Mouse (Mus musculus): ENCODE measurements around the gene Adcy9. TPM values are rescaled to one million over a fixed set of nuclear protein-coding genes. Genes with fewer than 3 reads are reported as not detected.
"Not testable (repeated sequence)": the region's sequence is repeated elsewhere in the genome, so short reads cannot be mapped to it uniquely, and the experiment has no call there.

The Adcy9 gene
- polyA plus RNA-seq, 1 experiment from 2014 or later, result 1.7 TPM

- WGBS, result 87% methylated on average over 2 of the region's 2 CpGs
- Histone ChIP-seq H3K4me1 (peaks cover 13% of the 10 kb centered on the region), H3K27ac (no peak overlapping the region), H3K4me2 (no peak overlapping the region), H3K9me3 (no peaks in the 10 kb centered on the region), H3K27me3 (replicated peaks) (no peaks in the 10 kb centered on the region), H3K9ac (no peak overlapping the region), H3K36me3 (no peaks in the 10 kb centered on the region), H3K4me3 (replicated peaks) (no peak overlapping the region)
- no peak for ATAC-seq (ENCODE audit: insufficient read depth, low FRiP score, low read depth)
These were observed 144.1 kb downstream of the Adcy9 start for GRCm38 (mm10) chr16:4276151-4276550.

GRCm38 (mm10) chr16:4273702-4274476, 146.4 kb downstream of the Adcy9 start:
- H3K4me1 ChIP-seq, result peaks cover 15% of the 10 kb centered on the region
- peak overlapping the region; percentile 84 for H3K27ac ChIP-seq
- no peak overlapping the region; the same call in 1 of the 2 replicates for H3K4me2 ChIP-seq
- no peak overlapping the region for H3K9ac ChIP-seq
- peak; percentile 72 for ATAC-seq (ENCODE audit: insufficient read depth, low FRiP score, low read depth)
- 34% methylated on average over 12 of the region's 12 CpGs for WGBS
- H3K4me3 ChIP-seq (replicated peaks), result no peak overlapping the region
- H3K36me3 ChIP-seq, result no peaks in the 10 kb centered on the region
- H3K27me3 ChIP-seq (replicated peaks), result no peaks in the 10 kb centered on the region
- H3K9me3 ChIP-seq, result no peaks in the 10 kb centered on the region

GRCm38 (mm10) chr16:4272254-4272653, 148.0 kb downstream of the Adcy9 start:
- H3K27ac ChIP-seq, result no peak overlapping the region
- H3K4me3 ChIP-seq (replicated peaks), result no peak overlapping the region
- H3K27me3 ChIP-seq (replicated peaks), result no peaks in the 10 kb centered on the region
- no peaks in the 10 kb centered on the region for H3K36me3 ChIP-seq
- 78% methylated on average over 3 of the region's 3 CpGs for WGBS
- ATAC-seq (ENCODE audit: insufficient read depth, low FRiP score, low read depth), result no peak
- no peak overlapping the region for H3K4me2 ChIP-seq
- H3K9me3 ChIP-seq, result no peaks in the 10 kb centered on the region
- H3K4me1 ChIP-seq, result peaks cover 22% of the 10 kb centered on the region
- no peak overlapping the region for H3K9ac ChIP-seq

GRCm38 (mm10) chr16:4270911-4271310, 149.4 kb downstream of the Adcy9 start:
- H3K9me3 ChIP-seq, result no peaks in the 10 kb centered on the region
- H3K4me3 ChIP-seq (replicated peaks), result no peak overlapping the region
- H3K9ac ChIP-seq, result no peak overlapping the region
- ATAC-seq (ENCODE audit: insufficient read depth, low FRiP score, low read depth), result peak; percentile 77
- H3K27me3 ChIP-seq (replicated peaks), result no peaks in the 10 kb centered on the region
- peaks cover 23% of the 10 kb centered on the region for H3K4me1 ChIP-seq
- H3K36me3 ChIP-seq, result no peaks in the 10 kb centered on the region
- no peak overlapping the region for H3K4me2 ChIP-seq
- H3K27ac ChIP-seq, result peak overlapping the region; percentile 79
- WGBS, result 18% methylated on average over 1 of the region's 1 CpGs

GRCm38 (mm10) chr16:4267857-4268666, 152.2 kb downstream of the Adcy9 start:
- H3K9ac ChIP-seq, result peak overlapping the region; percentile 19; the same call in 1 of the 2 replicates
- ATAC-seq (ENCODE audit: insufficient read depth, low FRiP score, low read depth), result peak; percentile 72
- WGBS, result 8% methylated on average over 40 of the region's 40 CpGs
- H3K4me3 ChIP-seq (replicated peaks), result peak overlapping the region; percentile 43
- H3K36me3 ChIP-seq, result no peaks in the 10 kb centered on the region
- H3K4me2 ChIP-seq, result peak overlapping the region; percentile 83
- peaks cover 17% of the 10 kb centered on the region for H3K4me1 ChIP-seq
- no peak overlapping the region for H3K27ac ChIP-seq
- H3K27me3 ChIP-seq (replicated peaks), result no peaks in the 10 kb centered on the region
- H3K9me3 ChIP-seq, result no peaks in the 10 kb centered on the region

GRCm38 (mm10) chr16:4267453-4267852, 152.8 kb downstream of the Adcy9 start:
- no peaks in the 10 kb centered on the region for H3K9me3 ChIP-seq
- H3K36me3 ChIP-seq, result no peaks in the 10 kb centered on the region
- H3K9ac ChIP-seq, result peak overlapping the region; percentile 19; the same call in 1 of the 2 replicates
- no peak overlapping the region for H3K27ac ChIP-seq
- H3K4me3 ChIP-seq (replicated peaks), result peak overlapping the region; percentile 43
- 55% methylated on average over 9 of the region's 9 CpGs for WGBS
- H3K4me2 ChIP-seq, result peak overlapping the region; percentile 83
- peaks cover 13% of the 10 kb centered on the region for H3K4me1 ChIP-seq
- H3K27me3 ChIP-seq (replicated peaks), result no peaks in the 10 kb centered on the region
- ATAC-seq (ENCODE audit: insufficient read depth, low FRiP score, low read depth), result no peak; the same call in 1 of the 2 replicates

- H3K4me2 ChIP-seq, result no peak overlapping the region
- H3K27me3 ChIP-seq (replicated peaks), result no peaks in the 10 kb centered on the region
- no peaks in the 10 kb centered on the region for H3K9me3 ChIP-seq
- no peak overlapping the region for H3K4me3 ChIP-seq (replicated peaks)
- H3K4me1 ChIP-seq, result peaks cover 7% of the 10 kb centered on the region; the same call in 1 of the 2 replicates
- no peak overlapping the region for H3K9ac ChIP-seq
- ATAC-seq (ENCODE audit: insufficient read depth, low FRiP score, low read depth), result no peak
- WGBS, result 52% methylated on average over 5 of the region's 5 CpGs
- no peak overlapping the region for H3K27ac ChIP-seq
- H3K36me3 ChIP-seq, result no peaks in the 10 kb centered on the region
These were observed 154.9 kb downstream of the Adcy9 start for GRCm38 (mm10) chr16:4265351-4265750.

GRCm38 (mm10) chr16:4263486-4263885, 156.8 kb downstream of the Adcy9 start:
- ATAC-seq (ENCODE audit: insufficient read depth, low FRiP score, low read depth), result no peak
- WGBS, result 67% methylated on average over 3 of the region's 3 CpGs
- H3K4me1 ChIP-seq, result peaks cover 7% of the 10 kb centered on the region; the same call in 1 of the 2 replicates

GRCm38 (mm10) chr16:4257546-4257945, 162.8 kb downstream of the Adcy9 start:
- WGBS, result 91% methylated on average over 2 of the region's 2 CpGs
- H3K4me1 ChIP-seq, result no peaks in the 10 kb centered on the region
- H3K36me3 ChIP-seq, result no peaks in the 10 kb centered on the region
- H3K27me3 ChIP-seq (replicated peaks), result no peaks in the 10 kb centered on the region
- no peak overlapping the region for H3K4me2 ChIP-seq
- H3K4me3 ChIP-seq (replicated peaks), result no peak overlapping the region
- no peak overlapping the region for H3K9ac ChIP-seq
- ATAC-seq (ENCODE audit: insufficient read depth, low FRiP score, low read depth), result no peak
- no peak overlapping the region for H3K27ac ChIP-seq
- H3K9me3 ChIP-seq, result no peaks in the 10 kb centered on the region

More at GRCm38 (mm10) chr16:4263486-4263885, 156.8 kb downstream of the Adcy9 start:
- Histone ChIP-seq H3K9me3 (no peaks in the 10 kb centered on the region), H3K4me2 (no peak overlapping the region), H3K36me3 (no peaks in the 10 kb centered on the region), H3K4me3 (replicated peaks) (no peak overlapping the region), H3K9ac (no peak overlapping the region), H3K27ac (no peak overlapping the region), H3K27me3 (replicated peaks) (no peaks in the 10 kb centered on the region)

- no peak overlapping the region for H3K27ac ChIP-seq
- H3K9me3 ChIP-seq, result no peaks in the 10 kb centered on the region
- no peaks in the 10 kb centered on the region for H3K4me1 ChIP-seq
- no peak overlapping the region for H3K4me3 ChIP-seq (replicated peaks)
- no peaks in the 10 kb centered on the region for H3K36me3 ChIP-seq
- no peak overlapping the region for H3K9ac ChIP-seq
- H3K4me2 ChIP-seq, result no peak overlapping the region
- WGBS, result 82% methylated on average over 3 of the region's 3 CpGs
- no peaks in the 10 kb centered on the region for H3K27me3 ChIP-seq (replicated peaks)
- ATAC-seq (ENCODE audit: insufficient read depth, low FRiP score, low read depth), result no peak
These were observed 171.5 kb downstream of the Adcy9 start for GRCm38 (mm10) chr16:4248791-4249190.

- ATAC-seq (ENCODE audit: insufficient read depth, low FRiP score, low read depth); H3K36me3 ChIP-seq; H3K4me1 ChIP-seq; H3K27ac ChIP-seq; H3K9ac ChIP-seq; H3K4me2 ChIP-seq; H3K4me3 ChIP-seq (replicated peaks); H3K27me3 ChIP-seq (replicated peaks); H3K9me3 ChIP-seq: not testable (repeated sequence)
- 88% methylated on average over 1 of the region's 1 CpGs for WGBS
These were observed 175.1 kb downstream of the Adcy9 start for GRCm38 (mm10) chr16:4245241-4245640.
